Mouse (Mus musculus) ovary, postnatal 14 days (tissue): ENCODE results near the gene Tomm20.
A peak's percentile ranks its signal among the peaks of the same experiment; 100 is the strongest.

ENCODE experiments used
- DNase-seq: peaks from one replicate; pipeline ENCODE4 v3.0.0; 2022; ENCODE audit warnings: low spot score

Gene Tomm20

DNA sequence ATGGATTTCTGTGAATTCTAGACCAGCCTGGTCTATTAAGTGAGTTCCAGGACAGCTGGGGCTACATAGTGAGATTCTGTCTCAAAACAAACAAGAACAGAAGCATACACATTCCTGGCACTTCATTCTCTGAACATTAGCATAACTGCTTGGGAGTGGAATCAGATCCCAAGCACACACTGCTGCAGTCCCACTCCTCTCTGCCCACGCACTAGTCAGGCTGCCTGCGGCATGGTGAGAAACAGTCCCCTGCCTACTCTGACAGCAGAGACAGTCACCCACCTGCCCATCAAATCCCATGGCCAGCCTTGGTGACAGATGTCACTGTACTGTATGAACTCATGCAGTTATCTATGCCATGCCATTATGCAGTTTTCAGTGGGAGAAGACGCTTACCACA lies 15.9 kb upstream of the Tomm20 start:
- no peak for DNase-seq

DNA sequence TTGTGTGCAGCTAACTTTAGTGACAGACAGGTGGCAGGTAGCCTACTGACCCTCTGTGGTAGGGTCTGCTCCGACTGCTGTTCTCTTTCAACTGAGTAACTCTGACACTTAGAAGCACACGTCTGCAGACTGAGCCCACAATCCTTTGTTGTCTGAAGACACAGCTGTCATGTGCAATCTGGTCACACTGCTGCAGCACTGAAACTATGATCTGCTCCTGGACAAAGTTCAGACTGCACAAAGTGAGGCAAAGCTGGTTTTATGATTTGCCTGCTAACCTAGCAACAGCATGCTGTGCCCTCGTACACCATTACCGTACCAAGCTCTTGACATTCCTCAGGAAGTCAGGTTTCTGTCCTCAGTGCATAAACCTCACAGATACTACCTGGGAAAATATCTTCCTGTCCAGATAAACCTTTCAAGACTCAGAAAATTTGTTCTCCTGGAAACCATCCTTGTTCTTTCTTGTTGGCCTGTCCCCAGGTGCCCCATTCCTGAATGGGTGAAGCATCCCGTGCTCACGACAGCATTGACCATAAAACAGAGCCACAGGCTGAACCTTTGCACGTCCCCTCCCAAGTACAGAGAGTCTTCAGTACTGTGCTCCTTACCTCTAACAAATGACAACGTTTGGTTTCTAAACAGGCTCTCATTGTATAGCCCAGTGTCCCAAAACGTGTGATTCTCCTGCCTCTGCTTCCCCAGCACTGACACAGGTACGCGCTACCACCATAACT lies 6.4 kb upstream of the Tomm20 start:
- no peak for DNase-seq

DNA sequence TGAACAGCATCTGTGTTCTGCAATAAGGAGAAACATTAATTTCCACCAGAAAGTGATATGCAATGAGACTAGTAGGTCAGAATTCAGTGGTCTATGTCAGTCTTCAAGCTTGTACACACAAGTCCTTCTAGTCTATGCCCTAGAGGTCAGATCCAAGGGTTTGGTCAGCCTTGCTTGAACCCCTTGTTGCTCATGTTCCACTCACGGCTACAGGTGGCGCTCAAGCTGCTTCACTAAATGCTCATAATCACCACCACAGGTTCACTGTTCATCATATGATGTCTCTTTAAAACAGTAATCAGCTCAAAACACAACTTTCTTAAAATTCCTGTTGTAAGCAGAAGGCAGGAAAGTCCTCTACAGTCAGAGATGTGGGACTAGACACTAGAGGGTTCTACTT lies 3.9 kb upstream of the Tomm20 start:
- no peak for DNase-seq

DNA sequence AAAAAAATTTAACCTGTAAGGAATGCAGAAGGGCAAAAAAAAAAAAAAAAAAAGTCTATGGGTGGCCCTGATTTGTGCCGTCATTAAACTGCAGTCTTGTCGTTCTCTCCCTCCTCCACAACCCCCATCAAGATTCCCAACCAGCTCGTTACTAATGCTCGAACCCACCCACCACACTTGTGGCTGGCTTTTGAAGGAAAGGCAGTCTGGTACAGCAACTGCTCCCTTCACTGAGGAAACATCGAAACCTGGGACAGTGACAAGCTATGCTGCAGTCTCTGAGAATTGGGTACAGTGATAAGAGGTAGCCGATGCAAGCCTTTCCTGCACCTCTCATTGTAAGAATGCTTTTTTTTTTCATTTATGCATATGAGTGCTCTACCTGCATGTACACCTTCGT lies 800 bp upstream of the Tomm20 start:
- no peak for DNase-seq

DNA sequence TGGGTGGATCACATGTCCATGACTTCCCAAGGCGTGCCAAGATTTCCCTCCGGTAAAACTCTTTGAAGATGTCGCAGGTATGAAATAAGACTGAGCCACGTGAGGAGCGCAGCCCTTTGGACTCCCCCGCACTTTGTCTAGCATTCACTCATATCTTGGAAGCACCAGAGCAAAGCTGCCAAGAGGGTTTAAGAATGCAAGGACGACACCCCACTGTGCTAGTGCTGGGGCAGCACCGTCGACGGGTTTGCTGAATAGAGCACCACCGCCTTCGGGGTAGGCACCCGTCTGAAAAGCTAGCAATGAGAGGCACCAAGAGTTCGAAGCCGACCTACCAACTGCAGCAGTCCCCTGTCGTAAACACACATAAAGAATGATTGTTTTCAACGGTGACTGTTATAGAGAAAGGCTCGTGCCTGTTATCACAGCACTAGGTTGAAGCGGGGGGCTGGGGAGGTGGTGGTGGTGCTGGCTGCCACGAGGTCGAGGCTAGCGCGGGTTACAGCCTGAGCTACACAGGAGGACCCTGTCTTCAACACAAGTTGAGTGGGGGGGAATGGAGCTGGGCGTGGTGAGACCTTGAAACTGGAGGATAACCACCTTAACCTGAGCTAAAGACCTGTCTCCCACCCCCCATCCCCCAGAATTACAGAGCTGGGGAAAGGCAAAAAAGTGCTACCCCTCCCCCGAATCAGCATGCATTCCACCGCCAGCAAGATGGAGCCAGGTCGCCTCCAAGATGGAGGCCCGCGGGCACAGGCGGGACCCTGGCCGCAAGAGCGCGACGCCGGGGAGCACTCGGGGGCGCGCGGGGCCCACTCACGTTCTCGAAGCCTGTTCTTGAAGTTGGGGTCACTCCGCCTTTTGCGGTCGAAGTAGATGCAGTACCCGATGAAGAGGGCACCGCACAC lies 608 bp downstream of the Tomm20 start:
- DNase-seq, result no peak

DNA sequence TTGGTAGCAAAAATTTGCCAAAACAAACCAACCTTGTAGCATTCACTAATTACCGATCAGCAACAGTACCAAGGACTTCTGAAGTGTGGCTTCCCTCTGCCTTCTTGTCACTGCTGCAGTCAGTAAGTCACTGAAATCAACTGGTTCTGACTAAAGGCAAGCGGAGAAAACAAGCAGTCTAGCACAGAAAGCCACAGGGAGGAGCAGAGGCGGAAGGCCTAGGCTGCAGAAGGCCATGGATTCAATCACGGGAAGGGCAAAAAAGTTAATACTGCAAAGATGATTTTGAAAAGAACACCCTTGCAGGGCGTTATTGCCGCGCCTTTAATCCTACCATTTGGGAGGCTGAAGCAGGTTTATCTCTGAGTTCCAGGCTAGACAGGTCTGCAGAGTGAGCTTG lies 2.1 kb downstream of the Tomm20 start:
- DNase-seq, result no peak

DNA sequence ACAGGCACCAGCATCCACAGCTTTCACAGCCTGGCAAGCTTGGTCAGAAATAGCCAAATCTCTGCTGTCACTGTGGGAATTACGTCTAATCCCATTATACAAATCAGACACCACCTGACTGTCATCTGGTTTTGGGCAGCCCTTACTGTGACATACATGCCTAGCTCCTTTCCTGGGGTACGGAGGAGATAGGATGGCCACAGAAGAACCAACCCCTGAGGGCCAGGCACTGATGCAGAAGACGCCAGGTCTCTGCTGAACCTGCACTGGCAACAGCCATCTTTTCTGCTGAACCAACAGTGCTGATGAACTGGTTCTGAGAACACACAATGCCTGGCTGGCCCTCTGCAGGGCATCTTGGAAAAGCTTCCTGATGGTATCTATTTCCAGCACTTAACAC lies 8.3 kb downstream of the Tomm20 start:
- DNase-seq, result no peak

DNA sequence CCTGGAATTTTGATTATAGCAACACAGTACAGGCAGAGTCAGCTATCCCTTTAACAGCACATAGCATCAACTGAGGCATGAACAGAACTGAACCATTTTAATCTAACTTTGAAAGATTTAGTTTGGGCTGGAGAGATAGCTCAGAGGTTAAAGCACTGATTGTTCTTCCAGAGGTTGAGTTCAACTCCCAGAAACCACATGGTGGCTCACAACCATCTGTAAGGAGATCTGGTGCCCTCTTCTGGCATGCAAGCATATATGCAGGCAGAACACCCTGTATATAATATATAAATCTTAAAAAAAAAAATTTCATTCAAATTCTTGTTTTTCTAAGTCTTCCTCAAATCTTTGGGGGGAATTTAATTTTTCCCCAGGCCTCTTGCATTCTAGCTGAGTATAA lies 9.7 kb downstream of the Tomm20 start:
- no peak for DNase-seq

DNA sequence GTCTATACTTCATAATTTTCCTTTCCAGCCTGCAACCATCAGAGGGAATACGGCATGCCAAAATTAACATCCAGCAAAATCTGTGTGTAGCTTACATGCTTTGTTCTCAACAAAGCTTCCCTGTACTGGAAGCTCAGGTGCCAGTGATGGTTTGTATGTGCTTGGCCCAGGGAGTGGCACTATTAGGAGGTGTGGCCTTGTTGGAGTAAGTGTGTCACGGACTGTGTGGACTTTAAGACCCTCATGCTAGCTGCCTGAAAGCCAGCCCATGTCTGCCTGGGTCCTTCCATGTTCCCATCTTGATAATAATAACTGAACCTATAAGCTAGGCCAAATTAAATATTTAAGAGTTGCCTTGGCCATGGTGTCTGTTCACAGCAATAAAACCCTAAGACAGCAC lies 10.3 kb downstream of the Tomm20 start:
- DNase-seq, result no peak

DNA sequence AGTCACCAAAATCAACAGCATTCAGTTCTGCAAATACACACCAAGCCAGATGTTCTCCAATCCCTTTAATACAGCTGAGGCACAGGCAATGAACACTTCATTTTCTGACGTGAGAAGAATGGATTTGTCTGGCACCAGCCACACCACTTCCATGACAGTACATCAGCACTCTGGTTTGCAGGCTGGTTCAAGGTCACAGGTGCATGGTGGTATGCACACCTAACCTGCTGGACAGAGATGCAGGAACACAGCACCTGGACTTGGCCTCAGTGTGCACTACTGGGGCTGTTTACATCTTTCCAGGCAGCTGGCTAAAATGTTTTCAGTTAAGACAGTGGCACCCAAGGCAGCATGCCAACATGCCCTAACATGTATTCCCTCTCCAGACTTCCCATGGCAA lies 13.0 kb downstream of the Tomm20 start:
- no peak for DNase-seq

DNA sequence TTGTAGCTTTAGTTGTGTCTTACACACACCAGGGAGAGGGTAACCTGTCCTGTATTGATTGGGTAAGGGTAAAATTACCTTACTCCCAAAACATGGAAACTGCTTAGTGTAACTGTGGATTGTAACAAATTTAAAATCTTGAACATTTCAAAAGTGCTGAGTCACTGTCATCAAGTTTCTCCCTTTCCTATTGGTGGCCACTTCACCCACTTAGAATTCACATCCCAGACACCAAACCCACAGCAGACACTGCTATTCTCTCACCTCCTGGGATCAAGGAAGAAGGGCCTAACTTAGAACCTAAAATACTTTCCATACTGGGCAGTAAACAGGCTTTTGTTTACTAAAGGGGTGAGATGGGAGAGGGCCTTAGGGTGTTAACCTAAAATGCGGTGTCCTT lies 13.4 kb downstream of the Tomm20 start:
- no peak for DNase-seq

DNA sequence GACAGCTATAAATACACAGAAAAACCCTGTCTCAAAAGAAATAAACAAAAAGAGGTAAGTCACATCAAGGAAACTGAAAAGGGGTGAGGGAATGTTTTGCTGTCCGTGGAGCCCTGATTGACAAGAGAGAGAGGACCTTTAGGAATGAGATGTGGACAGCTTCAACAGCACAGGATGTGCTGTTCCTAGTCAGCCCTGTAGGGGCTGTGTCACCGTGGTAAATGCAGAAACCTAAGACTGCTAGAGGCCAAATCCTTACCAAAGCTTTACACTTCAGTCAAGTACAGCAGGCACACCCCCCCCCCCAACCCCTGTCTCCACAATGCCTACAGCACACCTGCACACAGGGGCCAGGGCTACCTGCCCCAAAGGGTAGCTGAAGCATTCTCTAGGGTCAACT lies 13.9 kb downstream of the Tomm20 start:
- no peak for DNase-seq

DNA sequence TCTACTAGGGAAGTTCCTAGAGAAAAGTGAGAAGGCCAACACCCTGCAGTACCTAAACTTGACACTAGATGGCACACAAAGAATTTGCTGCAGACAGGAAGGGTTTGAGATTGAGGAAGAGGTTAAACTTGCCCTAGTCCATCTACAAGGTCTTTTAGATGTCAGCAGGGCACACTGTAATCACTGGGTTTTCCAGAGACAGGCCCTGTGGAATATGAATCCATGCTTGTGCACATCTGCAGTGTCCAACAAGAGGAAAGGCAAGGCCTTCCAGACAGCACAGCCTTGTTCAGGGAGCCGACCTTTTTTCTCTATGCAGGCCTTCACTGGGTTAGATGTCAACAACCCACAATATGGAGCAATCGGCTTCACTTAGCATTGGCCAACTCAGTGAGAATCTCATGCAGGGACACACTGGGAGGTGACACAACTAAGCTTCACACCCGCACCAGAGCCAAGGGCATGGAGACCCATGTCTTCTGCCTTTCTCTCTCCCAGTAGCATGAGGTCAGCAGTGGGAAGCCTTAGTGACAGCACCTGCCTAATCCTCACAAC lies 16.0 kb downstream of the Tomm20 start:
- peak; percentile 74 for DNase-seq

DNA sequence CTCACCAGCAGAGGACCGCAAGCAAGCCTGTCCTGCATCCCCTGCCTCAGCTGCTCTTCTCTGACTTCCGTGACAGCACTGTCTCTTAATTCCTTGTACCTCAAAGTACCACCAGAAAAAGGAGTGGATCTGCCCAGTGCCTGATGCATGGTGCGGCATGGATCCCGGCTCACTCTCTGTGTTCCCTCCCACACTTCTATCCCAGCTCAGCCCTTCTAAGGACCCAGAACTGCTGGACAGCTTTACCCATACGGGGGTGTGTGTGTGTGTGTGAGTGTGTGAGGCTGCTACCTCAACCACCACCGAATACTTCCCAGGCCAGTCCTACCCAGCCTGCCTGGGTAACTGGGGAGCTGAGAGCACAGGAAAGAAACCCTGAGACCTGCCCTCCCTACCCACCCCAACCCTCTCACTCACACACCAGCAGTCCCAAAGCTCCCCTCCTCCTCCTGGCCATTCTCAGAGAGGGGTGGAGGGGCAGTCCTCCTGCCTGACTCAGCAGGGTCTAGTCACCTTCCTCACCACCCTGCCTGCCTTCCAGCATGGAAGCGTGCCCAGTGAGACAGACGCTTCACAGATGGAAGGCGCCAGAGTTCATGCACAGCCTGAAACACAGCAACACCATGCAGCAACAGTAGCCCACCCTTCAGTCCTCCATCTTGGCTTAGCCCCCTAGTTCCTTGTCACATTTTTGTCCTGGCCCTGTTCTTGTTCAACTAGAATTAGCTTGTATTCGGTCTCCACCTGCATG lies 16.7 kb downstream of the Tomm20 start:
- DNase-seq, result no peak

DNA sequence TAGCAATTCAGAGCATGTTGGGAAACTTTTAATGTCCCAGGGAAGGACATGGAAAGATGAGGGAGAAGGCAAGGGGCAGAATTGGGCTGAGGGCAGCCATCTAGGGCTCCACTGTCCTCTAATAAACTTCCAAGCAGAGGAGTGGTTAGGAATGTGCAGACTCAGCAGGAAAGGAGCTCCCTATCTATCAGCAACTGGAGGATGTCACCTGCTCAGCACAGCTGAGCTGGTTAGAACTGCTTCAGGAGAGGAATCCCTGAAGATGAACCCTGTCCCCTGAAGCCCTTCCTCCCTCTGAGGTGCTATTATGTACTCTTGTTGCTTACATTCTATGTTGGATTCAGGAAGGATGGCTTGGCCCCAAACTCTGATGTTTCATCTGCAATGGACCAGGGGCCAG lies 17.6 kb downstream of the Tomm20 start:
- DNase-seq, result no peak

DNA sequence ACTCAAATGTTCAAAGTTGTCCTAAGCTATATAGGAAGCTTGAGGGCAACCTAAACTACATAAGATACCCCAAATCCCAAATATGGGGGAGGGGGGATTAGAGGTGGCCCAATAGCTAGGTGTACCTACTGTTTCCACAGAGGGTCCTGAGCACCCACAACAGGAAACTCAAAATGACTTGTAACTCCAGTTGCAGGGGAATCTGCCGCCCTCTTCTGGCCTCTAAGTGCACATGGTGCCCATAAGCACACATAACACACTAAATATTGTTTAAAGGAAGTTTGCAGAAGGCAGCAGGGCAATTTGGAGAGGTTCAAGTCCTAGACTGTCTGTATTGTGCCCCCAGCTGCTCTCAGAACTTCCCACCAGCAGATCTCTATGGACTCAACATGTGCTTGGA lies 18.6 kb downstream of the Tomm20 start:
- DNase-seq, result no peak

DNA sequence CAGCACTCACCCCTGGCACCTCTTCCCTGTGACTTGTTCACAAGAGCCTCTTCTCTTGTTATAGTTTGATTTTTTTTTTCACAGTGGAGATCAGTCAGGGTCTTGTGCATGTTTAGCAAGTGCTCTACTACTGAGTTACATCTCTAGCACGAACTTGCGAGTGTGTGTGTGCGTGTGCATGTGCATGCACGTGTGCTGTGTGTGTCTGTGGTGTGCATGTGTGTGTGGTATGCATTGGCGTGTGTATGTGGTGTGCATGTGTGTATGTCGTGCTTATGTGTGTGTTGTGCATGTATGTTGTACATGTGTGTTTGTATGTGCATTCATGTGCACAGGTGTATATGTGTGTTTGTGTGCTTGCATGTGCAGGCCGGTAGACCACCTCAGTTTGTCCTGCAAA lies 22.7 kb downstream of the Tomm20 start:
- no peak for DNase-seq

DNA sequence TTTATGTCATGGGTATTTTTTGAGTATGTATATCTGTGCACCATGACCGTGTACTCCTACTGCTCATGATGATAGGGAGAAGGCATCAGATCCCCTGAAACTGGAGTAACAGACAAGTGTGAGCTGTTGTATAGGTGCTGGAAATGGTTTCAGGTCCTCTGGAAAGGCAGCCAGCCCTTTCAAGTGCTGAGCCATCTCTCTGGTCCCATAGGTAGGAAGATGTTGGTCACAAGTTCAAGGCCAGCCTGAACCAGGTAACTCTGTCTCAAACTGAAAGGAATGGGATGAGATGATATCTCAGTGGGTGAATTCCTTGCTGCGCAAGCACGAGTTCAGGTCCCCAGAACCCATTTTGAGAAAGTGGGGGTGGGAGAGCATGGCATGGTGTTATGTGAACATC lies 24.2 kb downstream of the Tomm20 start:
- no peak for DNase-seq

DNA sequence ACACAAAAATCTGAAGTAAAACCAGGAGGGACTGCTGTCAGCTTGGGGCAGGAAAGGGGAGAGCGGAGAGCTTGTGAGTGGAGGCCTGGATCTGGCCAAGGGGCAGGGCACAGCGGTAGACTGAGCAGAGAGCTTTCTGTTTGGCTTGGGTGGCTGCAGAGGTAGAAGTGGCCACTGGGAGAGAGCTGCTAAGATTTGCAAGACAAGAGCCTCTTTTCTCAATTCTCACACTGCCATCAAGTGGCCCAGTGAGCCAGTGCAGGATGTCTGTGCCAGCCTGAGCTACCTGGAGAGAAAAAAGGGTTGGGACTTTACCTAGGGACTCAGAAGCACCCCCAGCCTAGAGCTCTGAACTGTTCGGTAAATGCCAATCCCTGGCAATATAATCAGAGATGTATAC lies 24.8 kb downstream of the Tomm20 start:
- no peak for DNase-seq

DNA sequence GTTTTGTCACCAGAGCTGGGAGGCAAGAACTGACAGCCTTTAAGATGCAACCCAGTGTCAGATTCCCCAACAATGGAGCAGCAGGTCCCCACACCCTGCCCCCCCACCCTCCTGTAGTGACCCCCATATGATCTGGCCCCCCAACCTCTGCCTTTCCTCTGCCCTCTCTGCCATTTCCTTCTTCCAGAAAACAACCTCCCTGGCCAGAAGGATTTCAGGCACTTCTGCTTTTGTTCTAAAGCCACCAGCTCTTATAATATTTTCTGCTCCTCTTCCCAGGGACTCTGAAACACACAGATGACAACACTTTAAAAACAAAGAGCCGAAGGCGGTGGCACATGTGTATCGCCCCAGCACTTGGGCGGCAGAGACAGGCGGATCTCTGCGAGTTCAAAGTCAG lies 25.3 kb downstream of the Tomm20 start:
- no peak for DNase-seq

DNA sequence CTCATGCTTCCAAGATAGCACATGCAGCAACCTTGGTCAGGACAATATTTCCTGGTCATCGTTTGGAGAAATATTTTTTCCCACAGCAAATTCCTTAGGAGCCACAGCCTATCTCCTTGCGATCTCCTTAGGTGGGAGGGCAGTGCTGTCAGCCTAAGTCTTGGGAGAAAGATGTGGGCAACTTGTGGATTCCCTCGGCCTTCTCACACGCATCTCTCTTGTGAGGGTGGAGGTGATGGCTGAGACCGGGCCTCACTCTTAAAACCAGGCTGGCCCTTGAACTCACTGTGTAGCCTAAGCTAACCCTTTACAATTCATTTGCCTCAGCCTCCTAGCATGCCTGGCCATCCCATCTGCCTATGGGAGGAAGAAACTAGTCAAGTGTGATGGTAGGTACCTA lies 25.9 kb downstream of the Tomm20 start:
- no peak for DNase-seq

DNA sequence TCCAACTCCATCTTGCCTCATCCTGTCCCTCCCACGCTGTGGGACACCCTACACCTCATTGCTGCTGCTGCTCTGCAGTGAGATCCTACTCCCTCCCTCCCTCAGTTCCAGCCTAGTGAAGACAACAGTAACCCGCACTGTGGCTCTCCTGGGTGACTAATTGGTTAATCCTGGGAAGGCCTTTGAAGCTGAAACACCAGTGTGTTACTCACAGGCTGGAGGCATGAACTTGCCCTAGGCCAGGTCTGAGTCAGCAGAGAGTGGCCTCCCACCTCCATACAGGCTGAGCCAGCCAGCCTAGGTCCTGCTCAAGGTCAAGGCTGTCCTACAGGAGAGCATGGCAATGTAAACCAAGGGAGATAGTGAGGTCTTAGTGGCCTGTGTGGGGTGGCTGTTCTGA lies 26.4 kb downstream of the Tomm20 start:
- DNase-seq, result no peak

DNA sequence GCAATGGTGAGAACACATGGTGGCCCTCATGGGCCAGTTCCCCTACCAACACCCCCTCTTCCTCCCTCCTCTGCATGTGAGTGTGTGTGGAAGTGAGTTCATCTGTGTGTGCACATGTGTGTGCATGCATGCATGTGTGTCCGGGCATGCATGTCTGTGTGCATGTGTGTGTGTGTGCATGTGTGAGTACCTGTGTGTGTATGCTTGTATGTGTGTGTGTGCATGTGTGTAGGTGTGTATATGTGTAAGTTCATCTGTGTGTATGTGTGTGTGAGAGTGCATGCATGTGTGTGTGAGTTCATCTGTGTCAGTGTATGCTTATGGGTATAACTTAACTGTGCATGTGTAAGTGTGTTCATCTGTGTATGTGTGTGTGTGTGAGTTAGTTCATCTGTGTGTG lies 27.3 kb downstream of the Tomm20 start:
- no peak for DNase-seq
